11 mouse cellular contexts compared by ENCODE assay signal in genomic region chr4:103324688-103325451, GRCm38 (mm10). TPM values are rescaled to one million over a fixed set of nuclear protein-coding genes. Genes with fewer than 3 reads are reported as not detected.
A peak's percentile ranks its signal among the peaks of the same experiment; 100 is the strongest.
DNase-seq lines count a peak whose midpoint lies in the region; ATAC-seq and TF ChIP-seq lines count a peak whose summit lies in the region.
"Had no signal": no experiment of that assay in that cellular context is flagged by ENCODE, and none has a peak within 500 bp of the region (broad histone marks: within the 10 kb centered on the region; RNA-seq: fewer than 3 reads in every experiment).

No protein-coding gene starts in this region.

- TF ChIP-seq CTCF in kidney, adult 2 months (conservative IDR thresholded peaks at IDR 0.05; ENCODE audit: insufficient read depth, insufficient read length, low read depth, low read length), result no peak
- no peak for TF ChIP-seq CTCF in lung, embryonic 14.5 days (IDR thresholded peaks at IDR 0.05; ENCODE audit: low read depth)

- H3K9me3 ChIP-seq in kidney, embryonic 14.5 days (ENCODE audit: control insufficient read depth, low read length), result no peaks in the 10 kb centered on the region
- H3K9me3 ChIP-seq in embryonic facial prominence, embryonic 11.5 days (replicated peaks; ENCODE audit: control insufficient read depth, low read length), result no peaks in the 10 kb centered on the region
- H3K9me3 ChIP-seq in lung, embryonic 14.5 days (ENCODE audit: low read depth, low read length), result no peaks in the 10 kb centered on the region

- H3K4me2 ChIP-seq in kidney, embryonic 14.5 days (replicated peaks; ENCODE audit: low read depth, low read length), result no peak overlapping the region
- H3K4me2 ChIP-seq in embryonic facial prominence, embryonic 11.5 days (ENCODE audit: low read depth, low read length), result no peak overlapping the region
- H3K4me2 ChIP-seq in lung, embryonic 14.5 days, result peak overlapping the region; percentile 43

- H3K36me3 ChIP-seq in kidney, embryonic 14.5 days (ENCODE audit: control insufficient read depth, insufficient read depth, low read length), result no peaks in the 10 kb centered on the region; the same call in 1 of the 2 replicates
- peaks cover 2% of the 10 kb centered on the region; the same call in 1 of the 2 replicates for H3K36me3 ChIP-seq in kidney, adult 2 months (ENCODE audit: control insufficient read depth, insufficient read depth, low read length)
- H3K36me3 ChIP-seq in embryonic facial prominence, embryonic 11.5 days (replicated peaks; ENCODE audit: control insufficient read depth, insufficient read depth, low read depth, low read length), result no peaks in the 10 kb centered on the region; the same call in 1 of the 2 replicates
- 0 out of 2 replicates have a peak, but pooled peaks cover 2% of the 10 kb centered on the region for H3K36me3 ChIP-seq in lung, embryonic 14.5 days (ENCODE audit: insufficient read depth)

- DNase-seq in kidney, adult 2 months, result no peak
- DNase-seq in embryonic facial prominence, embryonic 11.5 days (ENCODE audit: low spot score), result peak; percentile 44
- peak; percentile 91 for DNase-seq in lung, embryonic 14.5 days
- DNase-seq in neural tube, embryonic 10.5 days (ENCODE audit: extremely low spot score, low spot score), result peak; percentile 25
- no peak for DNase-seq in thymus, postnatal 0 days (ENCODE audit: low spot score)
- no peak for DNase-seq in cerebellum, postnatal 36 days

- no peaks in the 10 kb centered on the region for H3K4me1 ChIP-seq in kidney, embryonic 14.5 days (ENCODE audit: control insufficient read depth, insufficient read depth, low read length)
- no peaks in the 10 kb centered on the region for H3K4me1 ChIP-seq in kidney, adult 2 months (ENCODE audit: control insufficient read depth, insufficient read depth, low read length)
- H3K4me1 ChIP-seq in embryonic facial prominence, embryonic 11.5 days (ENCODE audit: control insufficient read depth, insufficient read depth, low read length), result no peaks in the 10 kb centered on the region
- H3K4me1 ChIP-seq in lung, embryonic 14.5 days (ENCODE audit: insufficient read depth), result no peaks in the 10 kb centered on the region; the same call in 1 of the 2 replicates

- H3K27ac ChIP-seq in kidney, embryonic 14.5 days (ENCODE audit: low read depth, low read length), result no peak overlapping the region
- H3K27ac ChIP-seq in kidney, adult 2 months (ENCODE audit: insufficient read depth, low read depth, low read length), result no peak overlapping the region
- H3K27ac ChIP-seq in embryonic facial prominence, embryonic 11.5 days (replicated peaks; ENCODE audit: low read depth, low read length), result no peak overlapping the region
- H3K27ac ChIP-seq in lung, embryonic 14.5 days (ENCODE audit: low read depth), result peak overlapping the region; percentile 69; the same call in 1 of the 2 replicates

- H3K27me3 ChIP-seq in kidney, embryonic 14.5 days (ENCODE audit: control insufficient read depth, insufficient read depth, low read length), result no peaks in the 10 kb centered on the region
- no peaks in the 10 kb centered on the region for H3K27me3 ChIP-seq in kidney, adult 2 months (replicated peaks; ENCODE audit: control insufficient read depth, insufficient read depth, low read length)
- no peaks in the 10 kb centered on the region for H3K27me3 ChIP-seq in embryonic facial prominence, embryonic 11.5 days (ENCODE audit: control insufficient read depth, insufficient read depth, low read length)
- H3K27me3 ChIP-seq in lung, embryonic 14.5 days (ENCODE audit: insufficient read depth, low read length), result no peaks in the 10 kb centered on the region

- H3K9ac ChIP-seq in kidney, embryonic 14.5 days (ENCODE audit: low read depth, low read length), result no peak overlapping the region
- H3K9ac ChIP-seq in embryonic facial prominence, embryonic 11.5 days (replicated peaks; ENCODE audit: low read length), result no peak overlapping the region
- no peak overlapping the region for H3K9ac ChIP-seq in lung, embryonic 14.5 days

- WGBS in kidney, embryonic 14.5 days, result 29% methylated on average over 17 of the region's 17 CpGs
- 71% methylated on average over 17 of the region's 17 CpGs for WGBS in kidney, adult 2 months
- 65% methylated on average over 17 of the region's 17 CpGs for WGBS in embryonic facial prominence, embryonic 11.5 days
- 26% methylated on average over 17 of the region's 17 CpGs for WGBS in lung, embryonic 14.5 days

- no peak overlapping the region for H3K4me3 ChIP-seq in kidney, embryonic 14.5 days (ENCODE audit: low read length)
- no peak overlapping the region for H3K4me3 ChIP-seq in kidney, adult 2 months (ENCODE audit: insufficient read depth, low read depth, low read length)
- H3K4me3 ChIP-seq in embryonic facial prominence, embryonic 11.5 days (ENCODE audit: low read depth, low read length), result no peak overlapping the region
- no peak overlapping the region for H3K4me3 ChIP-seq in lung, embryonic 14.5 days (ENCODE audit: low read depth, low read length)

- ATAC-seq in kidney, embryonic 14.5 days (ENCODE audit: low FRiP score, low TSS enrichment), result 0 out of 2 replicates have a peak, but pooled peaks have one; percentile 72
- ATAC-seq in embryonic facial prominence, embryonic 11.5 days (replicated peaks; ENCODE audit: insufficient number of reproducible peaks, low FRiP score, low TSS enrichment, low read depth), result peak; percentile 72; the same call in 1 of the 2 replicates
- peak; percentile 98 for ATAC-seq in lung, embryonic 14.5 days (ENCODE audit: insufficient read depth)
- ATAC-seq in megakaryocyte progenitor cell, adult 5-6 weeks (replicated peaks; ENCODE audit: poor library complexity), result no peak

- TF ChIP-seq POLR2A in kidney, adult 2 months (IDR thresholded peaks at IDR 0.05; ENCODE audit: low read depth, low read length), result no peak

RNA-seq across cellular contexts. Expression of gene Oma1, which starts 11.3 kb away (rescaled TPM):
- polyA plus RNA-seq in kidney, embryonic 14.5 days (2014; fragmentation: Nextera tagmentation; extraction: Ambion mirVana), result 20.2 and 24.3 TPM in 2 replicates
- polyA plus RNA-seq in kidney, adult 2 months (2012; rRNA removed), result 17.5 and 19.3 TPM in 2 replicates
- polyA plus RNA-seq in embryonic facial prominence, embryonic 11.5 days (2014; fragmentation: Nextera tagmentation; extraction: Ambion mirVana), result 18.8 and 18.9 TPM in 2 replicates
- polyA plus RNA-seq in lung, embryonic 14.5 days (2014; fragmentation: Nextera tagmentation; extraction: Ambion mirVana), result 18.9 and 21.8 TPM in 2 replicates
- 52.9 and 54.5 TPM in 2 replicates for polyA plus RNA-seq in thymus, postnatal 0 days (2015; fragmentation: Nextera tagmentation; extraction: Ambion mirVana)
- total RNA-seq in megakaryocyte progenitor cell, adult 5-6 weeks (2015), result 18.6 and 22.6 TPM in 2 replicates
- total RNA-seq in megakaryocyte progenitor cell, adult 5-6 weeks (2017), result 68.1 and 71.4 TPM in 2 replicates

RNA-seq across cellular contexts. Expression of gene 4921539E11Rik, which starts 34.2 kb away (rescaled TPM):
- not detected in 2 replicates for polyA plus RNA-seq in kidney, embryonic 14.5 days (2014; fragmentation: Nextera tagmentation; extraction: Ambion mirVana)
- not detected in 2 replicates for polyA plus RNA-seq in kidney, adult 2 months (2012; rRNA removed)
- not detected in 2 replicates for polyA plus RNA-seq in embryonic facial prominence, embryonic 11.5 days (2014; fragmentation: Nextera tagmentation; extraction: Ambion mirVana)
- not detected in 2 replicates for polyA plus RNA-seq in lung, embryonic 14.5 days (2014; fragmentation: Nextera tagmentation; extraction: Ambion mirVana)
- not detected in 2 replicates for polyA plus RNA-seq in thymus, postnatal 0 days (2015; fragmentation: Nextera tagmentation; extraction: Ambion mirVana)
- not detected in 2 replicates for total RNA-seq in megakaryocyte progenitor cell, adult 5-6 weeks (2015)
- total RNA-seq in megakaryocyte progenitor cell, adult 5-6 weeks (2017), result not detected in 2 replicates
- total RNA-seq: monocyte, adult 5-6 weeks had no signal
- polyA plus RNA-seq: heart, postnatal 0 days; limb, embryonic 14.5 days had no signal

Comparison
In these comparisons a context has a peak if more than half of its experiments do, and no peak if none do; other contexts are left out.
1. DNase-seq: peak in embryonic facial prominence, embryonic 11.5 days (single experiment), lung, embryonic 14.5 days (single experiment) and neural tube, embryonic 10.5 days (single experiment); none in kidney, adult 2 months (single experiment), thymus, postnatal 0 days (single experiment) and cerebellum, postnatal 36 days (0 of 2).